Mouse (Mus musculus) layer of hippocampus, postnatal 14 days (tissue): ENCODE data around the gene Klhl29. TPM values are rescaled to one million over a fixed set of nuclear protein-coding genes. Genes with fewer than 3 reads are reported as not detected.

ENCODE experiments used
- DNase-seq, 2 experiments: peaks; one replicate each; pipeline ENCODE4 v3.0.0; 2021 to 2022; ENCODE audit warnings: low spot score in 2 of 2, mixed read lengths in 1 of 2
- total RNA-seq, 2 experiments: library from RNA; stranded (reverse); gene quantifications; 2 replicates each; pipeline ENCODE4 v1.2.3; 2021

The Klhl29 gene
- total RNA-seq, 2 experiments from 2014 or later: 32.5 to 35.4 TPM

DNA sequence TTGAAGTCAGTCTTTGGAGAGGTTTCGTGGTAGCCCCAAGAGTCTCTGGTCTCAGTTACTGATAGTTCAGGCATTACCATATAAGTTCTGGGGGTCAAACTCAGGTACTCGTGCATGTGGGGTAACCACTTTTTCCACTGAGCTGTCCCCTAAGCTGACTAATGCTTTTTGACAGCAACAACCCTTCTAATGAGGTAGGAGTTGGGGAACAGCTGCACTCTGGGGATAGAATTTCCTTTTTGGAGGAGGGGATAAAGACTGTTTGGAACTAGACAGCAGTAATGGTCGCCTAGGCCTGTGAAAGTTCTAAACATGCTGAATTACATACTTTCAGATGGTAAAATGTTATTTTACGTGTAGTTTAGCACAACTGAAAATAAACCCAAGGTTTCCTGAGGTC, 184.3 kb downstream of the Klhl29 start:
- DNase-seq: no peak

DNA sequence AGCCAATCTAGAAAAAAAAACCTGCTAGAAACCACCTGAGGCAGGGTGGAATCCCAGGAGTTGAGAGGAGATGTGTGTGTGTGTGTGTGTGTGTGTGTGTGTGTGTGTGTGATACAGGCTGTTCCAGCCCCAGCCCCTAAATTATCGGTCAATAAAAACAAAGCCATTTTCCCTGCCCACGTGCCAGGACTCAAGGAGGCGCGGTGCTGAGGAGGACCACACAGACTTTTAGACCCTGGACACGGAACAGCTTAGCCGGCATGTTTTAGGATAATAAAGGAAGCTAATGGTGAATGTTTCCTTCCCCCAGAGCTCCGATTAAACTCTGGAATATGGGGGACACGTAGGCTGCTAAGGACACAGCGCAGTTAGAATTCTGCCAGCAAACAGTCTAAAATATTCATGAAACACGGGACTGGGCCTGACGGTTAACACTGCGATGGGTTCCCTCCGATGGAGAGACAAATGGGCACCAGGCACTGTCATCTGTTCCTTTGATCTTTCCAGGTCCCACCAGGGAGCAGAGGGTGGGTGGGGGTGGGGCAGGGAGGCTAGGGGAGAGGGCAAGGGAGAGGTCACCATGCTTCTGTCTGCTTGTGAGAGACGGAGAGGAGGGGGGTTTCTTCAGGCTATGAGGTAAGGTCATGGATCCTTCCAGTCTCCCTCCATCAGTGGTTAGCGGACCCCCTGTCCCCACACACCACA, 185.9 kb downstream of the Klhl29 start:
- no peak for DNase-seq

DNA sequence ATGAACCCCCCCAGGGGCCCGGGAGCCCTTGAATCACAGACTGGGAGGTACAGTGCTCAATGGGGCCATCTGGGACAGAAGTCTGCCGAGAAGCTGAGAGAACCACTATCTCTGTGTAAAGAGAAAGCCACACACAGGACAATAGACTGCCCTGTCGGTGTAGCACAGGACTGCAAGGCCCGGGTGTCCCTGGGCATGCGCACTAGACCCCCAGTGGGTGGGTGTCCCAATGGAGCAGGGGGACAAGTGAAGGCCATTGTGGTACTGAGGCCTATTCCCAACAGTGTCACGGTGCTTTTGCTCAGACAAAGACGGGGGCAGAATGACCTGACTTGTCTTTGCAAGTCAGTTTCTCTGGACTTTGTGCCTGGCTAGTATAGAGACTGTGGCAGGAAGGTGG, 186.6 kb downstream of the Klhl29 start:
- no peak for DNase-seq

DNA sequence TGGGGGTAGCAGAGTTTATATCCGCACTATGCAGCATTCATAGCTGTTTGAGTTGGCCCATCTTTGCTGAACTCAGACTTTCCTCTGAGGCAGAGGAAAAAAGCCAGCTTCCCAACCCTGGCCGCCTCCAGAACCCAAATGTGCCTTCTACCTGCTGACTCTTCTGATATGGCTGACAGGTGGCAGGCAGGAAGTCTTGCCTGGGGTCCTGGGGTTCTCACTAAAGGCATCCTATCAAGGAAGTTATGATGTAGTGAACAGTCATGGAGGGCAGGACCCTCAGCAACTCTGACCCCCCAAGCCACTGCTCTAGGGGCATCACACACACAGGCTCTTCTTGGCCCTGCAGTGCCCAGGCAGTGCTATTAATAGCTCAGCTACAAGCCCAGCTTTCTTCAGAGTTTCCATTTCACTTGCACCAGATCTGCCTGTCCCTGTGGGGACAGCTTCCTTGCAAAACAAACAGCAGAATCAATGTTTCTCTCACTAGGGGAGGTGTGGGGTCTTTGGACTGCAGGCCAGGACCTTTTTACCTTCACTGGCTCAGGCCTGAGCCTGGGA, 187.6 kb downstream of the Klhl29 start:
- DNase-seq: no peak

DNA sequence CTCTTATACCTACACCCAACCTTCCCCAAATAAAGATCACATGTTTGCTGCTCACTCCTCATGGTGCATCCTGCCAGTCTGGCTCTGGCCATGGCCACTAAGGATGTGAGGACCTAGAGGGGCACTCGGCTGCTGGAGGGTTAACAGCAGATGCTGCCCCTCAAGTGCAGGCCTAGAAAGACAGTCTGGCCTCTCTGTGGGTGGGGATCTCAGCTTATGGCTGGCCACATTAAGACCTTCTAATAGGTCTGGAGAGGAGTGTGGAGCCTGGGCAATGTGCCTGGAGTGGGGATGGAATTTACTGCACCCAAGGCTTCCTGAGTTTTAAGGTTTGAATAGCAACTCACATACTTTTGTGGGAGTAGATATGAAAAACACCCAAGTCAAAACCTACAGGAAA, 188.8 kb downstream of the Klhl29 start:
- no peak for DNase-seq

DNA sequence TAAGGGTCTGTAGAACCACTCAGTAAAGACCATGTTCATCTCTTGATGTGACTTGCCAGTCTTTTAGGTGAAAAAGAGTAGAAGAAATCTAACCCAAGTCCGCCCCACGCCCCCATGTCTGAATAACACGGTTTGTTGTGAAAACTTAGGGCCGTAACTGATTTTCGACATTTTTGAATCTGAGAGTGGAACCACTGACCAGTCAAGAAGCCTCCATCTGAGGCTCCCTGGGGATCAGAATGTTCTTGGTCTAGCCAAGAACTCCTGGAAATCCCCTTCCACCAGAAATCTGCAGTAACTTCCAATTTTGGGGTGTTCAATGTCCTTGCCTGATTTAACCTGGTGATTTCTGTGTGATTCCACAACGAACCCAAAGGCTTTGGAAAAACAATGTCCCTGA, 189.9 kb downstream of the Klhl29 start:
- DNase-seq: no peak

DNA sequence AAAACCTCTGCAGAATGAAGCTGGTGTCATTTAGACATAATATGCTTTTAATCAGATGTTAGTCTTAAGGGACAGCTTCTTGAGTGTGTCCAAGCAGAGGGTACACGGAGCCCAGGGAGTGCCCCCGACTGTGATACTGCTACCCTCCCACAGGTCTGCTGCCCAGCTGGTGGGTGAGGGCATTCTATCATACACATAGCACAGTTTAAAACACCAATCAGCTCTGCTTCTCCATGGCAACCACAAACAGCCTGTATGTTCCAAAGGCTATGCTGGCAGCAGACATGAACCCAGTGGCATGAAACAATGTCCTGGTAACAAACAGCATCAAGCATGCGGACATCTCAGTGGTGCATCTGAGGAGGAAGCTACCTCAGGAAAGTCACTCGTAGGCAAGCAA, 192.9 kb downstream of the Klhl29 start:
- no peak for DNase-seq

DNA sequence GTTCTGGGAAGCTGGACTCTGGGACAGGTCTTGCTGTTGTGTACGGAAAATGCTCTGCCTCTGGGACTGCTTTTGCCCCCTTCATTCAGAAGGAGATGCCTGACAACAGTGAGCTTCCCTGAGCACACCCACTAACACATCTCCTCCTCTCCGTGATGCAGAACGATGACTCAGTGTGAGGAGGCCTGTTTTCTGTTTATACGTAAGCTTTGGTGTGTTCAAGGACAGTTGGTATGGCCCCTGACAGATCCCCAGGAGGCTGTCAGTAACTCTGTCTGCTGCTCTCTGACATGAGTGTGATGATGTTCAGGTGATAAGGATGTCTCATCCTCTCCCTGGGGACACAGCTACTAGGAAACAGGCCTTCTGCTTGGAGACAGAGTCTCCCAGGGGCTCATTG, 193.3 kb downstream of the Klhl29 start:
- no peak for DNase-seq

DNA sequence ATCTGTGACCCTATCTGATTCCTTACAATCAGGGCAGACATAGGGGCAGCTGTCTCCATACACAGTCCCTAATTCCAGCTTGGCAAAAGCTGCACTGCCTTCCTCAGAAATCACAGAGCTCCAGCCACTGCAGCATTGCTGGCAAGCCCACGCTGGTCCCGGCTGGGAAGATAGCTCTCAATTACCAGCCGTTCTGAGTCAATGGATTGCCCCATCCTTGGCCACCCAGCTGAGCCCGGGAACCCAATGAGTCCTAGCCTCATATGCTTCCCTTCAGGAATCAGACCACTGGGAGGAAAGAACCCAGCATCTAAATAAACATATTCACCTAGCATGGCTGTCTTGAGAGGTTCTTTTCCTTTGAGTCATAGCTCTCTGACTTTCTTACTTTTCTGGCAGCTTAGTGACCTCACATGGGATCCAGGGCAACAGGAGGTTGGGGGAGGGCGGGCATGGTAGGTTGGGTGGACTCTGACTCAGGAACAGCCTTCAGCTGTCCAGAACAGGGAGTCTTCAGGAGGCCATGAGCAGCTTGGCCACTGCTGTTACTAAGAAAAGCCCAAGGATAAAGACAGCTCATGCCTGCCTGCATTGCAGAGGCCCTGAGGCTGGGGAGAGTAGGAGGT, 198.7 kb downstream of the Klhl29 start:
- DNase-seq: no peak

DNA sequence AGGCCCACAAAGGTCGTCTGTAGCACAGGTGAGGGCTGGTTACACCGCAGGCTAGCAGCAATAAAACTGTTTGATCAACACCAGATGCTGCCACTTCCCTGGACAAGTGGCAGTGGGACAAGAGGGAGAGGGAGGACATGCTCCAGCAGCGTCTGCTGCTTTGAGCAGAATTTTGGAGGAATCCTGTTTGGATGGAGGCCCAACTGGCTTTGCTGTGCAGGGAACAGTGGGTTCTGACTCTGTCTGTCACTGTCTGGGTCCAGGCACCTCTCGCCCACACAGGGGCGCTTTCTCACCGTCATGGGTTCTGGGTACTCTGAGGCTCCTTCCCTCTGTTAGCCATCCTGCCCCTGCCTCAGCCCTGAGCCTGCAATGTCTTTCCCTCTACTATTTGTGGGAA, 209.3 kb downstream of the Klhl29 start:
- no peak for DNase-seq

DNA sequence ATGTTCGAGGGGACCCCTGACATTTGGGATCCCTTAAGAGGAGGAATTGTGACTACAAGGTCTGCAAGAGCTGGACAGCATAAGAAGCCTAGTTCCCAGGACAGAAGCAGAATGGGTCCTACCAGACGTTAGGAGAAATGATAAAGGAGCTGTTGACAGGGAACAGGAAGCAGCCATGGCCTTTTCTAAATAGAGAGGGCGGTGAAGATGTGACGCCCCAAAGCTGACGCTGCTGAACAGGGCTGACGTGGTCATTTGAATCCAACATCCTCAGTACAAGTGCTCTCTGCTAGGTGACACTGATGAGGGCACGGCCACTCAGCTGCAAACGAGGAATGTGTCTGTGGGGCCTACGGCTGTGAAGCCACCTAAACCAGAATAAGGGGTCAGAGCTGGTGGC, 210.1 kb downstream of the Klhl29 start:
- no peak for DNase-seq

DNA sequence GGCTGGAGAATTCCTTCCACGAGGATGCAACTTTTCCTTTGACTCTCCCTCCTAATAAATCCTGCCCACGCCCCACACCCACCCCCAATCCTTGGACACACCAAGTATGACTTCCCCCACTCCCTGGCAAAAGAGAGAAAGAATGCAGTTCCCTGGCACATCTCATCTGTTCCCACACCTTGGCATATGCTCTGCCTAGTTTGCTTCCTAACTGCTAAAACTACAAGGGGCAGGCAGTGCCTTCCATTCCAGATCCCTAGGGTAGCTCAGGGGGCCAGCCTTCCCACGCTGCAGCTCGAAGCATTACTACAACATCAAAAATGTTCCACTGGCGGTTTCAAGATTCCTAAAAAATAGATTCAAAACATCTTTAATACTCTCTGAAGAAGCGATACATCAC, 212.8 kb downstream of the Klhl29 start:
- no peak for DNase-seq

DNA sequence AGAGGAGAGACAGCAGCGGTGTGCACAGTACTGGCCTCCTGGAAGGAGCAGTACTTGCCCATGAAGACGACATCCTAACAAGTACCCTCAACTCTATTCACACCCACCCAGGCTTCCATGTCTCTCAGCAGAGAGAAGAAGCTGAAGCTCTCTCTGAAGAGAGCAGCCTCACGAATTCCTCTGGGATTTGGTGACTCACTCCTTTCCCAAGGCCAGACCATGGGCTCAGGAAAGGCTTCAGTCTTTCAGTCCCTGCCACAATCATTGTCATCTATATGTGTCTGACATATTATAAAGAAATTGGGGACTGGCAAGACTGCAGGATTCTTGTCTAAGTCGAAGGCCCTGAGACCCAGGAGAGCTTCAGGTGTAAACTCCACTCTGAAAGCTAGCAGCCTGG, 213.9 kb downstream of the Klhl29 start:
- DNase-seq: no peak

DNA sequence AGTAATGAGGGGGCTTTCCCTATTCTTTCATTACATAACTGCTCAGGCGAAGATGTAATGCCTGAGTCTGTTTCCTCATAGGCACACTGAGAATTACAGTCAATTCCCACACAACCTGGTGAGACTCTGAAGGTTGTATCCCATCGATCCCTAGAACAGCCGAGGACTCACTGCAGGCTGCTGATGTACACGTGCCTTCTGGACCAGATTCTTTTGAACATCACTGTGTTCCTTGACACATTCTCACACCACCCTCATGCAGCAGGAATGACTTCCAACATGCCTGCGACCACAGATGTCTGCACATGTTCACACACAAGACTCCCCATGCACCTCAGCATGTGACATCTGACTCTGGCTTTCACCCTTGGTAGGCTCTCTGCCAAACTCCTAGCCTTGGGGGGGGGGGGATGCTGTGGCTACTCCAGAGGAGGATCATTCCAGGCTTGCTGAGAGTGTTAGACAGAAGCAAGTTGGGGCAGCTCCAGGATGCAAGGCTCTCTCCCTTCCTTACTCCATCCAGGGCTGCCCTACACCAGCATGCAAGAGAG, 217.5 kb downstream of the Klhl29 start:
- DNase-seq: no peak

DNA sequence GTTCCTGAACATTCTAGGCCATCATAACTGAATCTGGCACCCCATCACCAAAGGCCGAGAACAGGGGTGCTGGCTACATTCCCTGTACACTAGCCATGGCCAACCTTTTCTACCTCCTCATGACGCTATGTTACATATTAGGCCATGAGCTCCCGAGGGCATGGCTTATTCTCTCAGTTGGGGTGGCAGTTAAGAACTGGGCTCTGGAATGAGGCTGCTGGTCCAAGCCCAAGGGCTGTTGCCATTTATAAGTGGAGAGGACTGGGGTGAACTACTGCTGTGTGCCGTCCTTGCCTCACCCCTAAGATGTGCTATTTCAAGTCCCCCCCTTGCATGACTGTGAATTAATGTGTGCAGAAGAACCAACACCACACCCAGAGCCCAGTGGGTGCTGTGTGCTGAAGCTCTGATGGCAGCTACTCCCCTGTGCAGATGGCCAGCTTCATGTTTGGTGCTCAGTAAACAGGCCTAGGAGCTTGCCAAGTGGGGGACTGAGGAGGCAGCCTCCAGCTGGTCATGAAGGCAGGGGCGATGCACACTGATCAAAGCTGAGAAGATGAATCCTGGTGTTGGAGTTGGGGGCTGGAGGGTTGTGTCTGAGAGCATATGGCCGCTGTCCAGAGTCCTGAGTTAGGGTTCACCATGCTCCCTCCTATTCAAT, 218.3 kb downstream of the Klhl29 start:
- DNase-seq: peak; percentile 58 to 82

DNA sequence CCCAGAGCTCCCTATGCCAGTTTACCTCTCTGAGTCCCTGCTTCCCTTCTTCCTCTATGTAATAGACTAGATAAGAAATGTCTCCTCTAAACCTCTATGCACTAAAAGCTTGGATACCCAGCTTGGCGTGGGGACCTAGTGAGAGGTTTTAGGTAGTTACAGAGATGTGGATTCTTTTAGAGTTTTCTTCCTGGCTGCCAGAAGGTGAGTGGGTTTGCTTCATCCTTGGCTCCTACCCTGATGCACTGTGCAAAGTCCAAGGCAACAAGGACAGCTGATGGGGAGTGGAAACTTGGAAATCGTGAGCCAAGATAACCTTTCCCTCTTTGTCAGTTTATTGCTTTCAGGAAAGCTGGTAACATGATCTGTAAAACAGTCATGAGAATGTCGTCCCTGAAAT, 220.3 kb downstream of the Klhl29 start:
- no peak for DNase-seq

DNA sequence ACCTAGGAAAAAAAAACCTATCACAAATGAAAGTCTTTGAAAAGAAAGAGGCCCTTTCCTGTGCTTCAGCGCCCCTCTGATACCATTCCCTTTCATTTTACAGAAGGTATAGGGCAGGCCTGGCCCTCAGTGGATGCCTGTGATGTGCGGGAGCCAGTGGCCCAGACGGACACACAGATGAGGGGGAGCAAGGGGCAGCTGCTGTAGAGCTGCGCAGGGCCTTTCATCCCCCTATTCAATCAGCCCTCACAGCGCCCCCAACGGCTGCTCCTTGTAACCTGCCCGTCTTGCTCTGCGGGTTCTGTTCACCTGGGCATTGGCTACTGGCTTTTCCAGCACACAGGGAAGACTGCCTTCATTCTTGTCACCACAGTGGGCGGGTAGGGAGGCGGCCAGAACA, 223.6 kb downstream of the Klhl29 start:
- no peak for DNase-seq

DNA sequence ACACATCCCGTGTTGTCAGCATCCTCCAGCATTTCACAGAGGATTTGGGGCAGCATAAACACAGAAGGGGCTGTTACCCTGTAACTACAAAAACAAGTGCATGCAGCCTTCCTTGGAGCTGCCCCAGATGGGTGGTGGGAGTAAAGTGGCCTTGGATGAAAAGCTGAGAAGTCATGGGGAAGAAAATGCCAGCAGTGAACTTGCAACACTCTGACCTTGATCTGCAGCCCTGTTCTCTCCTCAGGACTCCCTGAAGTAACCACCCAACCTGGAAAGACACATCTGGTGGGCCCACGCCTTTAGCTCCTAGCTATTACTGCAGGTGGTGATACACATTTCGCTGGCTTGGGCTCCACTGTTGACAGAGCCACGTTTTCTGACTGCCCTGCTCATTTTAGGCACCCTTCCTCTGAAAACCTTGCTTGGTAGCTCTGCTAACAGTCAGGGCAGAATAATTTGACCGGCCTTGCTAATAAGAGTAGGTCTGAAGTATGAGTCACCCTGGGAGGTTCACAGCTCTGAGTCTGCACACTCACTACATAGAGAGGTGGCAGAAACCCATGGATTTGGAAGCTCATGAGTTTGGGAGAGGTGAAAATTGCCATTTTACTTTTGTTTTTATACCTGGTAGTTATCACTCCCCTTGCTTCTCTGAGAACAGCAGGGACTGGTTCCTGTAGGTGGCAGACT, 228.0 kb downstream of the Klhl29 start:
- no peak for DNase-seq

DNA sequence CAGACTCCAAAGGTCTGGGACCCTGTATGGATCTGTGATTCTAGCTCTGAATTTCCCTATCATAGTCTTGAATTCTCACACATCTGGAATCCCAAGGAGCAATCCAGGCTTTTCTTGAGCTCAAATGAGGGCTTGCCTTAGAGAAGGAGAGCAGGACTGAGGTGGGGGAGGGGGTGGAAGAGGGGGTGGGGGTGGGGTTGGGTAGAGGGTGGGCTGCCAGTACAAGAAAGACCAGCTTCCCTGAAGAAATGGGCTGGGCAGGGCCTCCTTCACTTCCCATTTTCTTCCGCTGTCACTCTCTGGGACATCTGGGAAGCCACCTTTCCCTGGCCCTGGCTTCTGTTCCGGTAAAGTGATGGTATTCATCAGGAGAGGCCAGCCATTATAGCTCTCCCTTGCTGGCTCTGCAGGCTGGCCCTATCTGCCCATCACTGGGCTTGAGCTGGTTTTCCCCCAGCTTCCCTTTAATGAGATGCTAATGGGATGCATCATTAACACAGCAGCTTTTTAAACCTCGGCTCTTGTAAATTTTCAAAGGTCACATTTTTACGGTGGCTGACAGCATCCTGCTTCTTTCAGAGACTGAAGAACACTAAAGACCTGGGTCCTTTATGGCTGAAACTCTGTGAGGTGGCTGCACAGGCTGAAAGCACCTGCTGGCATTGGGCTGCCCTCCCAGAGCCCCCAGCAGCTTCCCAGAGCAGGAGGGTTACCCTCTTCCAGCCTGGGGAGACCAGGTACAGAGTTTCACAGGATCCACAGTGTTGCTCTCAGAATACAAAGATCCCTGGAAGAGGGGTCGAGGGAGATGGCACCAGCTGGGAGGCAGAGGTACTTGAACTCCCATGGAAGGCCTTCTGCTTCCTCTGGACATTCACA, 231.3 kb downstream of the Klhl29 start:
- DNase-seq: no peak

DNA sequence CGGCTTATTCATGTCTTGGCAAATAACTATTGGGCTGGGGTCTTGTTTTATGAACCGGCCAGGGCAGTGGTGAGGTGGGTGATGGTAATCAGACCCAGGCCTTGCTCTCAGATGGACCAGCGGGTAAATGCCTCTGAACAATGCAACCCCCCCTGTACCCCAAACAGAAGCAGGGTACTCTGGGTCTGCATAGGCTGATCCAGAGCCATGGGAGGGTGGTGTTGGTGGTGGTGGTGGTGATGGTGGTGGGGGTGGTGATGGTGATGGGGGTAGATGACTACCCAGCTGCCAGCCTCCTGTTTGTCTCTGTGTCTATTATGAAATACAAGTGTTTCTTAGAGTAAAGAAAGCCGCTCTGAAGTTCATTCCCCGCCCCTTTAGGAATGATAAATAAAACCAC, 232.3 kb downstream of the Klhl29 start:
- DNase-seq: no peak
